Mouse (Mus musculus) embryonic facial prominence, embryonic 10.5 days (tissue): ENCODE data around the gene Nfu1. TPM values are rescaled to one million over a fixed set of nuclear protein-coding genes. Genes with fewer than 3 reads are reported as not detected.
"Not testable (repeated sequence)": the region's sequence is repeated elsewhere in the genome, so short reads cannot be mapped to it uniquely, and the experiment has no call there.

ENCODE experiments used
- DNase-seq: peaks from one replicate; pipeline ENCODE4 v3.0.0-alpha.2; 2017; ENCODE audit warnings: low spot score
- H3K27ac ChIP-seq: fragments of 300-500 bp; sonication (generic); replicated peaks from 2 replicates; pipeline ENCODE4 v1.5.1; 2016; ENCODE audit warnings: mild to moderate bottlenecking
- H3K27me3 ChIP-seq: fragments of 300-500 bp; sonication (generic); replicated peaks from 2 replicates; pipeline ENCODE4 v1.6.1; 2016; ENCODE audit warnings: low read depth, mild to moderate bottlenecking; ENCODE audit not compliant: poor library complexity, severe bottlenecking
- H3K36me3 ChIP-seq: fragments of 300-500 bp; sonication (generic); replicated peaks from 2 replicates; pipeline ENCODE4 v1.6.1; 2016; ENCODE audit warnings: mild to moderate bottlenecking, moderate library complexity
- H3K4me1 ChIP-seq: fragments of 300-500 bp; sonication (generic); 2 replicates; pipeline ENCODE4 v1.6.1; 2016
- H3K4me3 ChIP-seq: fragments of 300-500 bp; sonication (generic); 2 replicates; pipeline ENCODE4 v1.5.1; 2016; ENCODE audit warnings: mild to moderate bottlenecking, moderate library complexity
- H3K9me3 ChIP-seq: fragments of 300-500 bp; sonication (generic); 2 replicates; pipeline ENCODE4 v1.6.1; 2016; ENCODE audit warnings: mild to moderate bottlenecking
- WGBS: fragments of 180-500 bp; shearing (Covaris S2); methylation state at CpG from one replicate; pipeline ENCODE4 v1.1.7; 2016; 5-methylcytosine and 5-hydroxymethylcytosine counted together
- polyA plus RNA-seq: library from polyadenylated mRNA; unstranded; fragments of >200 nt; fragmentation: Nextera tagmentation; extraction: Ambion mirVana; gene quantifications from 2 replicates; pipeline ENCODE4 v1.2.1, GENCODE M21; 2016

Gene Nfu1
- polyA plus RNA-seq, 1 experiment from 2014 or later = 103 TPM

DNA sequence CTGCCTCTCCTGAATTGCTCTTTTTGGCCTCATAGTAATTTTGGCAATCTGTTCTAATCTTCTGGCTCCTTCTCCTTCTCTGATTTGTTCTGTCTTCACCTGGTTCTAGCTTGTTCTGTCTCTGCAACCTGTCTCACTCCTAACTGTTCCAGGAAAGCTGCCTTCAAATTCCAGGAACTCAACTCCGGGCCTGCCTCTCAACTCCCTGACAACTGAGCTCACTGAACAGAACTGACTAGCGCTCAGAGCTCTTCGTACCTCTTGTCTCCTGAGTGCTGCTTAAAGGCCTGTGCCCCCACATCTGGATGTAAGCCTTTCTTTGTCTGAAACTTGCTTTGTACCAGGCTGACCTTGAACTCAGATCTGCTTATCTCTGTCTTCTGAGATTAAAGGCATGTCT is 23.4 kb downstream of the Nfu1 start:
- H3K27ac ChIP-seq = no peak overlapping the region
- H3K4me1 ChIP-seq = no peaks in the 10 kb centered on the region
- H3K36me3 ChIP-seq = peaks cover 35% of the 10 kb centered on the region
- H3K4me3 ChIP-seq = no peak overlapping the region
- 84% methylated on average over 3 of the region's 3 CpGs for WGBS
- DNase-seq = no peak
- H3K9me3 ChIP-seq = peaks cover 3% of the 10 kb centered on the region; the same call in 1 of the 2 replicates
- no peaks in the 10 kb centered on the region for H3K27me3 ChIP-seq

DNA sequence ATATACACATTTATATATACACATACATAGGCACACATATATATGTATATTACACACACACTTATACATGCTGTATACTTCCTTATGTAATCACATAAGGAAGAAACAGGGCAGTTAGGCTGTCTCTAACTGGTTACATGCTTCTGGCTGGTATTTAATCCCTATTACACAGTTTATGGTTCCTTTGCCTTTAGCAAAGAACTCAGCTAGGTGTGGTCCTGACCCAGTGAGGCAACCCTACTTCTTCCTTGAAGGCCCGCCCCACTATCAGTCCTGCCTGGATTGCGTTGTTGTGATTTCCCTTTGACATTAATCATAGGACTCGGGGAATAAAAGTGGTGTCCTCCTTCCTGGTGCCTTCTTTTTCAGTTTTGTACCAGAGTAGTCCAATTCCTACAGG is 25.4 kb downstream of the Nfu1 start:
- Histone ChIP-seq H3K27me3 (no peaks in the 10 kb centered on the region), H3K36me3 (peaks cover 15% of the 10 kb centered on the region), H3K4me3 (no peak overlapping the region), H3K27ac (no peak overlapping the region), H3K4me1 (no peaks in the 10 kb centered on the region), H3K9me3 (peaks cover 3% of the 10 kb centered on the region; the same call in 1 of the 2 replicates)
- WGBS = 90% methylated on average over 3 of the region's 3 CpGs
- DNase-seq = no peak

DNA sequence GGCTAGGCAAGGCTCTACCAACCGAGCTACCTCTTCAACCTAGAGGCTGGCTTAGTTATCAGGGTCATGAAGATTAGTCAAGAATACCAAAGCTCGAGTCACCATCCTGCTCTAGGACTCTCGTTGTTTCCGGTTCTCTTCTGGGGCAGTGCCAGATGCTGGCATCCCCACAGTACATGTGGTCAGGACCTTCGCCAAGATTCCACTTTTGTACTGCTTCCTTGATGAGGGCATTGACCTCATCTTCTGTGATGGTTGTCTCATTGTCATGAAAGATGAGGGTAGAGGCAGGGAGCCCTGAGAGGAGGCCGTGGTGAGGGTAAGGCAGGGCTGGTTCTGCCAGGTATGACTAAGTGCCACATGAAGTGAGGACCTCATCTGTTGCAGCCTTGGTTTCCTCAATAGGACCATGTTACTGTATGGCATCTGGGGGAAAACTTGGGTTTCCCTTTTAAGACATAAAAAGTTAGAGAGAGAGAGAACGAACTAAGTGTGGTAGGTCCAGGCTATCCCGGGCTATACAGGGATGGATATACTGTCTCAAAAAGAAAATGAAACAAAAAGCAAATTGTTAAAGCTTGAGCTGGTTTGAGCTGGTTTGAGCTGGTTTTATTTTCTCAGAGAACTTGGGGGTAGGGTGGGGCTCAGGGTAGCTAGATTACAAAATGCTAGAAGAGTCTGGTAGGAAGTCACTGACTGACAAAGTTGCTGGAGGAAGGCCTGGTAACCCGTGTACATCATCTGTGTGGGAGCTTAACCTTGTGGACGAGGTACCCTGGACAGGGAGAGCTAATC is 29.0 kb downstream of the Nfu1 start:
- WGBS = 87% methylated on average over 10 of the region's 10 CpGs
- peaks cover 5% of the 10 kb centered on the region; the same call in 1 of the 2 replicates for H3K4me1 ChIP-seq

GRCm38 (mm10) chr6:87039161-87039560 is 30.1 kb downstream of the Nfu1 start:
- Histone ChIP-seq H3K9me3 (peaks cover 3% of the 10 kb centered on the region; the same call in 1 of the 2 replicates), H3K36me3 (no peaks in the 10 kb centered on the region), H3K27me3 (no peaks in the 10 kb centered on the region), H3K4me1 (peaks cover 17% of the 10 kb centered on the region), H3K27ac (no peak overlapping the region), H3K4me3 (no peak overlapping the region)
- WGBS = 91% methylated on average over 8 of the region's 8 CpGs
- DNase-seq = no peak

More for the DNA sequence above, 29.0 kb downstream of the Nfu1 start:
- no peak overlapping the region for H3K27ac ChIP-seq
- no peaks in the 10 kb centered on the region for H3K27me3 ChIP-seq
- H3K36me3 ChIP-seq = no peaks in the 10 kb centered on the region
- no peak for DNase-seq
- H3K4me3 ChIP-seq = no peak overlapping the region
- peaks cover 3% of the 10 kb centered on the region; the same call in 1 of the 2 replicates for H3K9me3 ChIP-seq

GRCm38 (mm10) chr6:87040971-87041370 is 31.9 kb downstream of the Nfu1 start:
- peak overlapping the region; percentile 41; the same call in 1 of the 2 replicates for H3K27ac ChIP-seq

GRCm38 (mm10) chr6:87041431-87041830 is 32.4 kb downstream of the Nfu1 start:
- Histone ChIP-seq H3K9me3 (peaks cover 3% of the 10 kb centered on the region; the same call in 1 of the 2 replicates), H3K27me3 (no peaks in the 10 kb centered on the region), H3K4me3 (peak overlapping the region; percentile 96; the same call in 1 of the 2 replicates), H3K27ac (peak overlapping the region; percentile 94; the same call in 1 of the 2 replicates), H3K4me1 (peaks cover 19% of the 10 kb centered on the region), H3K36me3 (no peaks in the 10 kb centered on the region)
- no peak for DNase-seq
- 89% methylated on average over 7 of the region's 7 CpGs for WGBS

More at GRCm38 (mm10) chr6:87040971-87041370, 31.9 kb downstream of the Nfu1 start:
- H3K4me1 ChIP-seq = peaks cover 19% of the 10 kb centered on the region
- peaks cover 3% of the 10 kb centered on the region; the same call in 1 of the 2 replicates for H3K9me3 ChIP-seq
- H3K27me3 ChIP-seq = no peaks in the 10 kb centered on the region
- 0 out of 2 replicates have a peak overlapping the region, but pooled peaks have one; percentile 2 for H3K4me3 ChIP-seq
- DNase-seq = no peak
- H3K36me3 ChIP-seq = no peaks in the 10 kb centered on the region
- WGBS = 70% methylated on average over 4 of the region's 4 CpGs

DNA sequence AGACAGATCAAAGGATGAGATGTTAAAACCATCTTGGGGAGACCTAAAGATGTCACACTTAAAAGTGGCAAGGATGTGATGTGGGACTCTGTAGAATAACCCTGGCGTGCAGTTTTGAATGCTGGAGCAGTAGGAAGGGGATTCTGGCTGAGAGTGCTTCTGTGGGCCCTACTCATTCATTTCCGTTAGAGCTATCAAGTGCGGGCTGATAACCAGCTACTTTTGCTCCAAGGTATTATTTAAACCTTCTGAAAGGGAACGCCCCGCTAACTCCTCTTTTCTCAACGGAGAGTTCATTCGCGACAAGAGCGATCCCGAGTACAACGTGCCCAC is 32.9 kb downstream of the Nfu1 start:
- peak overlapping the region; percentile 96 for H3K4me3 ChIP-seq
- H3K4me1 ChIP-seq = peaks cover 19% of the 10 kb centered on the region
- WGBS = under 1% methylated on average over 11 of the region's 11 CpGs
- no peaks in the 10 kb centered on the region for H3K27me3 ChIP-seq
- peaks cover 1% of the 10 kb centered on the region; the same call in 1 of the 2 replicates for H3K9me3 ChIP-seq
- H3K27ac ChIP-seq = peak overlapping the region; percentile 94
- no peak for DNase-seq
- peaks cover 3% of the 10 kb centered on the region; the same call in 1 of the 2 replicates for H3K36me3 ChIP-seq

- under 1% methylated on average over 68 of the region's 68 CpGs for WGBS
- no peaks in the 10 kb centered on the region for H3K9me3 ChIP-seq
- peak within 1 kb of the TSS; percentile 94 for H3K27ac ChIP-seq
- peaks cover 19% of the 10 kb centered on the region for H3K4me1 ChIP-seq
- peak within 1 kb of the TSS; percentile 96 for H3K4me3 ChIP-seq
- DNase-seq = peak; percentile 96
- peaks cover 8% of the 10 kb centered on the region for H3K36me3 ChIP-seq
- H3K27me3 ChIP-seq = no peaks in the 10 kb centered on the region
These were observed 33.5 kb downstream of the Nfu1 start, which contains the start of gene Gfpt1 for GRCm38 (mm10) chr6:87042337-87043130. TSS of gene Gfpt1 (plus strand) at chr6:87042846.

GRCm38 (mm10) chr6:87043131-87043516 is 34.1 kb downstream of the Nfu1 start:
- H3K4me1 ChIP-seq = peaks cover 19% of the 10 kb centered on the region
- H3K36me3 ChIP-seq = peaks cover 14% of the 10 kb centered on the region
- H3K4me3 ChIP-seq = peak overlapping the region; percentile 96
- no peaks in the 10 kb centered on the region for H3K9me3 ChIP-seq
- no peak for DNase-seq
- 2% methylated on average over 9 of the region's 9 CpGs for whole genome bisulfite sequencing
- H3K27ac ChIP-seq = peak overlapping the region; percentile 94
- no peaks in the 10 kb centered on the region for H3K27me3 ChIP-seq

- Histone ChIP-seq H3K36me3 (peaks cover 28% of the 10 kb centered on the region), H3K27ac (no peak overlapping the region), H3K4me3 (no peak overlapping the region), H3K9me3 (no peaks in the 10 kb centered on the region), H3K27me3 (no peaks in the 10 kb centered on the region), H3K4me1 (peaks cover 19% of the 10 kb centered on the region)
- DNase-seq = no peak
- 88% methylated on average over 2 of the region's 2 CpGs for WGBS
These were observed 35.9 kb downstream of the Nfu1 start for GRCm38 (mm10) chr6:87044895-87045294.

GRCm38 (mm10) chr6:87045507-87045906 is 36.5 kb downstream of the Nfu1 start:
- H3K27ac ChIP-seq = no peak overlapping the region
- no peaks in the 10 kb centered on the region for H3K9me3 ChIP-seq
- H3K4me1 ChIP-seq = peaks cover 19% of the 10 kb centered on the region
- no peak for DNase-seq
- H3K4me3 ChIP-seq = no peak overlapping the region
- H3K27me3 ChIP-seq = no peaks in the 10 kb centered on the region
- 82% methylated on average over 3 of the region's 3 CpGs for WGBS
- H3K36me3 ChIP-seq = peaks cover 28% of the 10 kb centered on the region

DNA sequence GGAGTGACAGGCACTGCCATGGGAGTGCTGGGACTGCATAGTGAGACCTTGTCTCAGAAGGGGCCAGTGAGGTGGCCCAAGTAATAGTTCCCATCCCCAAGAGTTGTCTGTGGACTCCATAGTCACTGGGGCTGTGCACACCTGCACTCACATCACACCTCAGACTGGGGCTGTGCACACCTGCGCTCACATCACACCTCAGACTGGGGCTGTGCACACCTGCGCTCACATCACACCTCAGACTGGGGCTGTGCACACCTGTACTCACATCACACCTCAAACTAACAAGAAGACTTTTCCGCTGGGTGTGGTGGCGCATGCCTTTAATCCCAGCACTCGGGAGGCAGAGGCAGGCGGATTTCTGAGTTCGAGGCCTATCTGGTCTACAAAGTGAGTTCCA is 39.7 kb downstream of the Nfu1 start:
- WGBS = 97% methylated on average over 7 of the region's 7 CpGs
- not testable (repeated sequence) for H3K4me1 ChIP-seq, H3K27me3 ChIP-seq, H3K27ac ChIP-seq, H3K4me3 ChIP-seq, H3K9me3 ChIP-seq, DNase-seq
- H3K36me3 ChIP-seq = peaks cover 57% of the 10 kb centered on the region
